Mouse (Mus musculus): ENCODE data around the gene Vat1. TPM values are rescaled to one million over a fixed set of nuclear protein-coding genes. Genes with fewer than 3 reads are reported as not detected.

Gene Vat1
- polyA plus RNA-seq, 1 experiment from 2014 or later = 37.5 TPM

DNA sequence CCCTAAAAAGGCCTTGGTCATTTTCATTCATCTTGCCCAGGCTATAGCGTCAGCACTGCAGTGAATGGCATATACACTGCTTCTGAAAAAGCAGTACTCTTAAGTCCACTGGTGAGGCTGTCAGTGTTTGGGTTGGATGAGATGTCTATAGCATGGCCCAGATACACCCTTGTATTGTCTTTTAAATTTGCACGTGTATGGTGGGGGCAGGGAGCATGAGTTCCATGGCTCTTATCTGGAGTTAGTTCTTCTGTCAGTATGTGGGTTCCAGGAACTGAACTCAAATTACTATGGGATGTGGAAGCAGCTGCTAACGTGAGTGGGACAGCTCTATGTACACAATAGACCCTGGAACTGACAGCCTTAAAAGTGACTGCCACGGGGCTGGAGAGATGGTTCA is 30.2 kb downstream of the Vat1 start:
- no peak for ATAC-seq (replicated peaks; ENCODE audit: low FRiP score)
- Histone ChIP-seq H3K9ac (no peak overlapping the region), H3K27me3 (no peaks in the 10 kb centered on the region), H3K4me3 (replicated peaks) (no peak overlapping the region), H3K4me2 (no peak overlapping the region), H3K4me1 (0 out of 2 replicates have a peak, but pooled peaks cover 4% of the 10 kb centered on the region), H3K27ac (no peak overlapping the region), H3K36me3 (peaks cover 51% of the 10 kb centered on the region), H3K9me3 (replicated peaks) (no peaks in the 10 kb centered on the region)
- 87% methylated on average over 4 of the region's 4 CpGs for WGBS

DNA sequence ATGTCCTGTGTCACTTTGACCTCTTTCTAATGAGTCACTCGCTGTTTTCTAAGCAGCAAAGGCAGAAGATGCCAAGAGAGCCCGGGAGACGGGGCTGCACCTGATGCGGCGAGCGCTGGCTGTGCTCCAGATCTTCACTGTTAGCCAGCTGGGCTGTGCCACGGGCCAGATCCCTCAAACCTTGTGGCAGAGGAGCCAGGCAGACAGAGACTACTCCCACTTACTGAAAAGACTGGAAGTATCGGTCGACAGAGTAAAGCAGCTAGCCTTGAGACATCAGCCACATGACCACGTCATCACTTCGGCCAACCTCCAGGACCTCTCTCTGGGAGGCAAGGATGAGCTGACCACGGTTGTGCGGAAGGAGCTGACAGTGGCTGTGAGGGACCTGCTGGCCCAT is 32.6 kb downstream of the Vat1 start:
- no peaks in the 10 kb centered on the region for H3K27me3 ChIP-seq
- H3K27ac ChIP-seq = no peak overlapping the region
- ATAC-seq (replicated peaks; ENCODE audit: low FRiP score) = no peak
- H3K9ac ChIP-seq = no peak overlapping the region
- no peak overlapping the region for H3K4me3 ChIP-seq (replicated peaks)
- 0 out of 2 replicates have a peak, but pooled peaks cover 4% of the 10 kb centered on the region for H3K4me1 ChIP-seq
- WGBS = 89% methylated on average over 13 of the region's 13 CpGs
- H3K4me2 ChIP-seq = no peak overlapping the region
- H3K36me3 ChIP-seq = peaks cover 70% of the 10 kb centered on the region
- no peaks in the 10 kb centered on the region for H3K9me3 ChIP-seq (replicated peaks)

DNA sequence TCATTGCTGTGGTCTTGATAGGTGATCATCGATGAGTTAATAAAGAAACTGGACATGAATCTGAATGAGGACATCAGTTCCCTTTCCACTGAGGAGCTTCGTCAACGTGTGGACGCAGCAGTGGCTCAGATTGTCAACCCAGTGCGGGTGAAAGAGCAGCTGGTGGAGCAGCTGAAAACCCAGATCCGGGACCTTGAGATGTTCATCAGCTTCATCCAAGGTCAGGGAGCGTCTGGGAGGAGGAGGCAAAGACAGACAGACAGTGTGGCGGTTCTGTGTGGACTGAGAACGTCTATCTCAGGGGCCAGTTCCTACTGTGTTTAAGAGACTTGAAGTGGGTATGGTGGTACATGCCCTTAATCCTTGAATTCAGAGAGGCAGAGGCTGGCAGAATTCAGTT is 34.7 kb downstream of the Vat1 start:
- WGBS = 93% methylated on average over 9 of the region's 9 CpGs
- Histone ChIP-seq H3K4me3 (replicated peaks) (no peak overlapping the region), H3K36me3 (peaks cover 70% of the 10 kb centered on the region), H3K4me1 (peaks cover 13% of the 10 kb centered on the region), H3K9ac (no peak overlapping the region), H3K9me3 (replicated peaks) (no peaks in the 10 kb centered on the region), H3K27me3 (no peaks in the 10 kb centered on the region), H3K27ac (no peak overlapping the region), H3K4me2 (no peak overlapping the region)
- ATAC-seq (replicated peaks; ENCODE audit: low FRiP score) = no peak

DNA sequence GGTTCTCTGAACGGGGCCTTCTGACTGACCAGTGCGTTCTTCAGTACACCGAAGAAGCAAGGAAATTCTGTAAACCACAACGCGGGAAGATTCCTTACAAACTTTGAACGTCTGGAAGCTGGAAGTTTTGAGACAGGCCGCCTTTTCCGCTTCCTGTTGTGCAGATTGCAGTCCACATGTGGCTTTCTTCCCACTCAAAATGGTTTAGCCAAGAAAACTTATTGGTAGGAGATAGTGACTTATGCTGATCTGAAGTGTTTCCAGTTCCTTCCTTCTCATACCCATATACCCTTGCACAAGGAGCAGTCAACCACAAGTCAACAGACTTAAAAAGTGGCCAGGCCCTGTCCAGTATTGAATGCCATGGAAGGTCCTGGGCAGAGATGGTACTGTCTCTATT is 39.9 kb downstream of the Vat1 start:
- no peaks in the 10 kb centered on the region for H3K9me3 ChIP-seq (replicated peaks)
- H3K4me3 ChIP-seq (replicated peaks) = peak overlapping the region; percentile 98
- no peak overlapping the region for H3K27ac ChIP-seq
- H3K9ac ChIP-seq = peak overlapping the region; percentile 80
- peak overlapping the region; percentile 89 for H3K4me2 ChIP-seq
- WGBS = 65% methylated on average over 8 of the region's 8 CpGs
- H3K27me3 ChIP-seq = no peaks in the 10 kb centered on the region
- H3K4me1 ChIP-seq = peaks cover 27% of the 10 kb centered on the region
- ATAC-seq (replicated peaks; ENCODE audit: low FRiP score) = no peak
- H3K36me3 ChIP-seq = peaks cover 22% of the 10 kb centered on the region

DNA sequence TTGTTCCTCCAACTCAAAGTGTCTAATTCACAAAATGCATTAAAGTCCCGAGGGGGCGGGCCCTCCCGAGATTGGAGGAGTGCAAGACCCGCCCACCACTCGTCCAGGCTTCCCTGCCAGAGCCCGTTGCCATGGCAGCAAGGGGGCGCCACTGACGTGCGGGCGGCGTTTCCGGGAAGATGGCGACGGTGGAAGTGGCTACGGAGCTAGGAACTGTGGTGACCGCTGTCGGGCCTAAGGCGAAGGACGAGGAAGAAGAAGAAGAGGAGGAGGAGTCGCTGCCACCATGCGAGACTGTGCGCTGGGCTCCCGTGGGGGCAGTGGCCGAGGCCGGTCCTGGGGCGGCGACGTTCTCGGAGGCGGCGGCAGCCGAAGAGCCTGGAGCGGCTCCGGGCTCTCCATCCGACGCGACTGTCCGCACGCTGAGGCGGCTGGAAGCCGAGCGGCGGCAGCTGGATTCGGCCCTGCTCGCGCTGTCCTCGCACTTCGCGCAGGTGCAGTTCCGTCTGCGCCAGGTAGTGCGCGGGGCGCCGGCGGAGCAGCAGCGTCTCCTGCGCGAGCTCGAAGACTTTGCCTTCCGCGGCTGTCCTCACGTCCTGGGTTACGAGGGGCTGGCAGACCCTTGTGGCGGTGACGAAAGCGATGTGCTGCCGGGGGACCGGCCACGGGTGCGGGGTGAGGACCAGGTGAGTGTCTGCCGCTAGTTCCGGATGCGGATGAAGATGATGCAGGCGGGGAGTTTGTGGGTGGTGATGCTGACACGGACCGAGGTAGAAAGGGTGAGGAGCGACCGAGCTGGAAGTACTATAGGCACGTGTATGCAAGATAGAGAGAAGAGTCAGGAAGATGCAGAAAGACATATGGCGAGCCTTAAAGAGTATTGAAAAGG is 40.9 kb downstream of the Vat1 start, which contains the start of the genes Rundc1 and Ptges3l:
TSS of gene Rundc1 (plus strand) at position 161 of the 889 bp plus-strand sequence.
TSS of gene Ptges3l (minus strand) at position 409 of the 889 bp plus-strand sequence.
- no peaks in the 10 kb centered on the region for H3K27me3 ChIP-seq
- peak within 1 kb of the TSS; percentile 93 for H3K27ac ChIP-seq
- H3K9me3 ChIP-seq (replicated peaks) = no peaks in the 10 kb centered on the region
- ATAC-seq (replicated peaks; ENCODE audit: low FRiP score) = peak; percentile 95
- peak within 1 kb of the TSS; percentile 89 for H3K4me2 ChIP-seq
- peaks cover 27% of the 10 kb centered on the region for H3K4me1 ChIP-seq
- peak within 1 kb of the TSS; percentile 80 for H3K9ac ChIP-seq
- H3K4me3 ChIP-seq (replicated peaks) = peak within 1 kb of the TSS; percentile 98
- H3K36me3 ChIP-seq = peaks cover 12% of the 10 kb centered on the region
- WGBS = under 1% methylated on average over 81 of the region's 81 CpGs

DNA sequence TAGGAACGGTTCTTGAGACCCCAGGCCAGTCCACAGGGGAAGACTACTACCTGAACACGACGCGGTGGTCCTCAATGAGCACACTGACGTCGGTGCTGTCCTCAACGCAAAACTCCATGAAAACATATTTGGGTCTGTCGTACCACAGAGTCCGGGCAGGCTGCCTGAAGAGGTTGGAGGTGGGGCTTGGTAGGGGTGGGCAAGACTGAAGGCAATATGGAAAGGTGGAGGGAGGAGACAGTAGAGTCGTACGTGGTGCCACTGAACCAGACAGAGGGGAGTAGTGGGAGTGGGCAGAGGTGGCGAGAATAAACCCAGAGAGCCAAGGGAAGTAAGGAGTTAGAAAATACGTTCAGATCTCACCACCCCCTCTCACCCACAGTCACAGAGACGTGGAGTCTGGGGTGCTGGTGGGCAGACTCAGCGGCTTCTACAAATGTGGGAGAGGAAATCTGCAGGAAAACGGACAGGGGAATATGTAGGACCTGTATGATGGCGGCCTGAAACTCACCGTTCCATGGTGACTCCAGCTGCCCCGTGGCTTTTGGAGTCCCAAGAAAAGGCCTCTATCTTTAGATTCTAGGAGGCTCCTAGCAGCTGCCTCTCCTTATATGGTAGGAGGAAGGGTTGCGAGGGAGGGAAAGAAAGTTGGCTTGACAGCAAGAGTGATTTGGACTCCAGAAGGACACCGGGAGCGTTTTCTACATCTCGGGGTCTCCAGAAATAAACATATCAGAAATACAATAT is 41.8 kb downstream of the Vat1 start, which contains the start of gene Gm27029:
TSS of gene Gm27029 (minus strand) at position 692 of the 747 bp plus-strand sequence.
- peaks cover 27% of the 10 kb centered on the region for H3K4me1 ChIP-seq
- H3K36me3 ChIP-seq = peaks cover 4% of the 10 kb centered on the region; the same call in 1 of the 2 replicates
- H3K9ac ChIP-seq = peak within 1 kb of the TSS; percentile 80
- H3K4me3 ChIP-seq (replicated peaks) = peak within 1 kb of the TSS; percentile 98
- H3K9me3 ChIP-seq (replicated peaks) = no peaks in the 10 kb centered on the region
- peak within 1 kb of the TSS; percentile 89 for H3K4me2 ChIP-seq
- peak; percentile 58 for ATAC-seq (replicated peaks; ENCODE audit: low FRiP score)
- H3K27me3 ChIP-seq = no peaks in the 10 kb centered on the region
- 4% methylated on average over 23 of the region's 23 CpGs for WGBS
- H3K27ac ChIP-seq = peak within 1 kb of the TSS; percentile 93

DNA sequence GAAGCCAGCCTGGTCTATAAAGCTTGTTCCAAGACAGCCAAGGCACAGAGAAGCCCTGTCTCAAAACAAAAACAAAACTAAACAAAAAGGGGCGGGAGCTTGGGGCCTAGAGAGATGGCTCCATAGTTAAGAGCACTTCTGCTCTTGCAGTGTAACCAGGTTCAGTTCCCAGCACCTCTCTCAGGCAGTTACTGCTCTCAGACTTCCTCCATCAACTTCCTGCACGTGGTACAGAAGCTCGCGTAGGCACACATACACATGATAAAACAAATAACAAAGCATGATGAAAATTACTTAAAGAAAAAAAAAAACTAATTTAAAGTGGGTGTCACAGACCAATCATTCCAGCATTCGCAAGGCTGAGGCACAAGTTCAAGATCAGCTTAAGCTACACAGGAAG is 45.9 kb downstream of the Vat1 start:
- H3K9ac ChIP-seq = no peak overlapping the region
- H3K27ac ChIP-seq = no peak overlapping the region
- no peaks in the 10 kb centered on the region for H3K9me3 ChIP-seq (replicated peaks)
- H3K4me3 ChIP-seq (replicated peaks) = no peak overlapping the region
- ATAC-seq (replicated peaks; ENCODE audit: low FRiP score) = no peak
- no peaks in the 10 kb centered on the region for H3K27me3 ChIP-seq
- 88% methylated on average over 5 of the region's 5 CpGs for WGBS
- no peak overlapping the region for H3K4me2 ChIP-seq
- H3K4me1 ChIP-seq = peaks cover 15% of the 10 kb centered on the region
- H3K36me3 ChIP-seq = no peaks in the 10 kb centered on the region

DNA sequence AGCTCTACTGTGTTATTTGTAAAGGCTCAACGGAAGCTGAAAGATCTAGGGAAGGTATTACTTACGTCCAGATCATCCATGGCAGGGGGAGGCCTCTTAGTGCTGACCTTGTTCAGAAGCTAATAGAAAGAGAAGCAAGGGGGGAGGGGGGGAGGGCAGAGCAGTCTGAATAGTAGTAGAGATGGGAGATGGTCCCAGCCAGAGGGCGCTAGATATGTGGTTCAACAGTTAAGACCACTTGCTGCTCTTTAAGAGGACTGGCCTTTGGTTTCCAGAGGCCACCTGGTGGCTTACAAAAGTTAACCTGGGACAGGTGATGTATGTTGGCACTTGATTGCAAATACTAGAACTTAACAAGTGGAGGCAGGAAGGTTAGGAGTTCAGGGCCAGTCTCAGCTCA is 46.4 kb downstream of the Vat1 start:
- Histone ChIP-seq H3K4me2 (no peak overlapping the region), H3K4me3 (replicated peaks) (no peak overlapping the region), H3K9ac (no peak overlapping the region), H3K4me1 (peaks cover 15% of the 10 kb centered on the region), H3K36me3 (no peaks in the 10 kb centered on the region), H3K27me3 (no peaks in the 10 kb centered on the region), H3K9me3 (replicated peaks) (no peaks in the 10 kb centered on the region), H3K27ac (no peak overlapping the region)
- 36% methylated on average over 3 of the region's 3 CpGs for WGBS
- ATAC-seq (replicated peaks; ENCODE audit: low FRiP score) = no peak

DNA sequence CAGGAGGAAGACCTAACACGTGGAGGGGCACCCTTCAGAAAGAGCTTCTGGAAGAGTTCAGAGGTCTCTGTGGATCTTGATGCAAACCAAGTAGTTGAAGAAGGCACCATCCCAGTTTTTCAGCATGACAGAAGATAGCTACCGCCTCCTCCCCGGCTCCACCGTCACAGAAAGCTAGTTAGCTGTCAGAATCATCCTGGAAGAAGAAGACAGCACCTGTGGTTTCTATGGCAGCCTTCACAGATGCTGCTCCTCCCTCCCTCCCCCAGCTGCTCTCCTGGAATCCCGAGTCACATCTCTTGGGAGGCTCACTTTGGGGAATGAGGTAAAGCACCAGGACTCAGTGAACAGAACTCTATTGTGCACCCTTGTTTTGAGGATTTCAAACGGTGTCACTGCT is 47.0 kb downstream of the Vat1 start:
- H3K9ac ChIP-seq = no peak overlapping the region
- peaks cover 2% of the 10 kb centered on the region for H3K36me3 ChIP-seq
- 61% methylated on average over 6 of the region's 6 CpGs for WGBS
- peaks cover 13% of the 10 kb centered on the region for H3K4me1 ChIP-seq
- no peak for ATAC-seq (replicated peaks; ENCODE audit: low FRiP score)
- no peak overlapping the region for H3K4me3 ChIP-seq (replicated peaks)
- H3K4me2 ChIP-seq = no peak overlapping the region
- H3K27ac ChIP-seq = no peak overlapping the region
- no peaks in the 10 kb centered on the region for H3K27me3 ChIP-seq
- no peaks in the 10 kb centered on the region for H3K9me3 ChIP-seq (replicated peaks)

DNA sequence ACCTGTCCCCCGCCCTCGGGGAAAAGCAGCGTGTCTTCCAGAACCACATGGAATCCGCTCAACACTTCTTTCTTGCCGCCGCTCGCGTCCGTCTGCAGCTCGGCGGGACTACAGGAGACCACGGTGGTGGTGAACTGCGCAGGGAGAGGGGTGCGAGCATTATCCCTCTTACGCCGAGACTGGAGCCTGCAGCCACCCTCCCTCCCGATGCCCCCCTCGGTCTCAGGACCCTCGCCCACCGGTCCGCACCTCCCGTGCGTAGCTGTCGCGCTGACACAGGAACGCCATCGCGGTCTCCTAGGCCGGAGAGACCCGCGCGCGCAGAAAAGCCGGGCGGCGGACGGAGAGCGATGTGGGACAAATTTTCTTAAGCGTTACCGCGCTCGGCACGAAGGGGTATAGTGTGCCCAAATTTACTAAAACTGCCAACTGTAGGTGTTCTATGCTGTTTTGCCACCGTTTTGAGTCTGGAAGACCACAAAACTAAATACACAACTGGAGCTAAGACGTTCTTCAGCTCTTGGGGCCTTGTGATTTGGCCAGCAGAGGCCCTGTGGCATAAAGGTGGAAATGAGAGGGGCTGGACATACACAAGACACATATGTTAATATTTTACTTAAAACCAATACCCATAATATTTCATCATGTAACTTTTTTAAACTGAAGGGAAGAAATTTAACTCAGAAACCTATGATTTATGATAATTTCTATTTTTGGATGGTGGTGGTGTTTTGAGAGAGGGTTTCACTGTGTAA is 48.8 kb downstream of the Vat1 start, which contains the start of gene Aarsd1:
TSS of gene Aarsd1 (minus strand) at position 515 of the 755 bp plus-strand sequence.
- peaks cover 7% of the 10 kb centered on the region for H3K4me1 ChIP-seq
- peak within 1 kb of the TSS; percentile 70 for H3K27ac ChIP-seq
- peak; percentile 71 for ATAC-seq (replicated peaks; ENCODE audit: low FRiP score)
- peak within 1 kb of the TSS; percentile 93 for H3K4me3 ChIP-seq (replicated peaks)
- H3K36me3 ChIP-seq = peaks cover 17% of the 10 kb centered on the region
- H3K9ac ChIP-seq = peak within 1 kb of the TSS; percentile 90
- H3K27me3 ChIP-seq = no peaks in the 10 kb centered on the region
- WGBS = under 1% methylated on average over 45 of the region's 45 CpGs
- H3K4me2 ChIP-seq = peak within 1 kb of the TSS; percentile 80
- H3K9me3 ChIP-seq (replicated peaks) = no peaks in the 10 kb centered on the region

DNA sequence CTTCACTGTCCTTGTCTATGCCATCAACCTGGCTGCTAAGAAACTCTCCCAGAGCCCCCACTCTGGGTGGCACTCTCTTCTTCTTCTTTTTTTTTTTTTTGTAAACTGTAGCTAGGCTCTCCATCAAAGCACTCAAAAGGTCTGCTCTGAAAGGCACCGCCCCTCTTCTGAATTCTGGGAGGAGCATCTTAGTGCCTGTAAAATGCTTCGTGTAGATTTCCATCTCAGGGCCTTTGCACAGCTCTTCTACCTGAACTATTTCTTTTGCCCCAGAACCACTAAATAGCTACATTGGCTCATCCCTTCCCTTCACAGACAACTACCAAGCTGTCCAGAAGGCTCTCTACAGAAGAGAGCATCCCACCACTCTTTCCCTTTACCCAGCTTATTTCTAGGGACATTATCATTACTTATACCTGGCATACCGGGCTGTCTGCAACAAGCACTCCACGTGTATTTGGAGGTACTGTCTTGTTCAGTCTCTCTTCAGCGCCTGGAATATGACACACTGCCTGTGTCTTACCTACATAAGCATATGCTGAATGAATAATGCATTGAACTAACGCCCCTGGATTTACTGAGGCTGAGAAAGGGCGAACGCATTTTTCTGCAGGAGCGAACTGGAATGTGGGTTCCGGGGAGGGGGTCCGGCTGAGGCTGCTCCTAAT is 49.5 kb downstream of the Vat1 start:
- ATAC-seq (replicated peaks; ENCODE audit: low FRiP score) = peak; percentile 20; the same call in 1 of the 2 replicates
- Histone ChIP-seq H3K27me3 (no peaks in the 10 kb centered on the region), H3K27ac (peak overlapping the region; percentile 70), H3K9me3 (replicated peaks) (no peaks in the 10 kb centered on the region), H3K9ac (peak overlapping the region; percentile 90), H3K4me3 (replicated peaks) (peak overlapping the region; percentile 93), H3K4me2 (peak overlapping the region; percentile 80), H3K4me1 (peaks cover 7% of the 10 kb centered on the region), H3K36me3 (peaks cover 24% of the 10 kb centered on the region)
- WGBS = 3% methylated on average over 11 of the region's 11 CpGs

Measured in kidney, embryonic 15.5 days (tissue).